Mouse (Mus musculus): ENCODE results near the gene Rab6b. TPM values are rescaled to one million over a fixed set of nuclear protein-coding genes. Genes with fewer than 3 reads are reported as not detected.
A peak's percentile ranks its signal among the peaks of the same experiment; 100 is the strongest.

Rab6b gene
- 2.8 and 3.9 TPM in 2 replicates for polyA plus RNA-seq (2016; fragmentation: Nextera tagmentation; extraction: Ambion mirVana)

DNA sequence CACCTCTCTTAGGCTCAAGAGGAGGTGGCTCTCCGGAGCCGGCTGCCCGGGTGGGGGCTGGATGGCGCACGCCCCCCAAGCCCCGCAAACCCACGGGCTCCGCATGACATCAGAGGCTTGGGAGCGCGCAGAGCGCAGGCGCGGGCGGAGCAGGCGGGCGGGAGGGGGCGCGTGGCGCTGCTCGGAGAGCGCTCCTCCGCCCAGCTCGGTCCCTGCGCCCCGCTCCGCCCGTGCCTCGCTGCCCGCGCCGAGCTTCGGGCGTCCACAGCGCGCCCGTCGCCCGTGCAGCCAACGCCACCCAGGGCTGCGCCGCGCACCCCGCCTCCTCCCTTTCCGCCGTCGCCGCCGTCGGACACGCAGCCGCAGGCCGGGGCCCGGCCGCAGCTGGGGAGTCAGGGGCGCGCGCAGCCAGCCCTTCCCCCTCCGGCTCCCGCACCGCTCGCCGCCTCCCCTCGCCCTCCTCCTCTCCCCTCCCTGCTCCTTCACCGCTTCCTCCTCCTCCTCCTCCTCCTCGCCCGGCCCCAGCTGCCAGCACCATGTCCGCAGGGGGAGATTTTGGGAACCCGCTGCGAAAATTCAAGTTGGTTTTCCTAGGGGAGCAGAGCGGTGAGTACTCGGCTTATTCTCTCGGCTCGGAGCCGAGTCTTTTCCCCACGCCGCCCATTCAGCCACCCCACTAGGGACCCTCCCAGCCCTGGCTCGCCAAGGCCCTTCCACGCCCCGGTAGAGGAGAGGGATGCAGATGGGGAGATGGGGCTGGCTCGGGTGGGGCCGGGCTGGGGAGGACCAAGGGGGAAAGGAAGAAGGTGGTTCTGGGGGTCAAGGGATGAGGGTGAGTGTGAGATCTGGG is at the start of gene Rab6b:
Gene Rab6b (plus strand): TSS at position 167 of the 850 bp plus-strand sequence.
- H3K9ac ChIP-seq (replicated peaks), result peak within 1 kb of the TSS; percentile 71
- H3K4me2 ChIP-seq, result peak within 1 kb of the TSS; percentile 95
- peaks cover 59% of the 10 kb centered on the region for H3K27me3 ChIP-seq
- H3K9me3 ChIP-seq, result no peaks in the 10 kb centered on the region
- peak; percentile 41 for ATAC-seq (ENCODE audit: insufficient number of reproducible peaks, insufficient read depth, low FRiP score, low TSS enrichment, low read depth)
- H3K4me1 ChIP-seq (replicated peaks), result peaks cover 18% of the 10 kb centered on the region
- no peaks in the 10 kb centered on the region for H3K36me3 ChIP-seq
- H3K27ac ChIP-seq, result no peak within 1 kb of the TSS
- under 1% methylated on average over 65 of the region's 81 CpGs for WGBS
- peak within 1 kb of the TSS; percentile 72 for H3K4me3 ChIP-seq (replicated peaks)

DNA sequence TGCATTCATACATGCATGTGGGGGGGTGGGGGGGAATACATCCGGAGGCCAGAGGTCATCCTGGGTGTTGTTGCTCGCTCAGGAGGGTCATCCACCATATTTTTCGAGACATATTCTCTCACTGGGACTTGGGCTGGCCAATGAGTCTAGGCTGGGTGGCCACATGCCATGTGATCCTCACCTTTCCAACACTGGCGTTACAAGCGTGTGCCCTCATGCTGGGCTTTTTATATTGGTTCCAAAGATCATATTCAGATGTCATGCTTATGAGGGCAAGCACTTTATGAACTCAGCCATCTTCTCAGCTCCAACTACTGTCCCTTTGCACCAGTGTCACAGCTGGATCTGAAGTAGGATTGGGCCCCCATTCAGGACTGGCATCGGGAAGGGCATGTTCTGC is 48.0 kb upstream of the Rab6b start:
- Histone ChIP-seq H3K4me2 (no peak overlapping the region), H3K9ac (replicated peaks) (no peak overlapping the region), H3K4me3 (replicated peaks) (no peak overlapping the region), H3K9me3 (no peaks in the 10 kb centered on the region), H3K36me3 (no peaks in the 10 kb centered on the region), H3K27me3 (no peaks in the 10 kb centered on the region), H3K27ac (no peak overlapping the region), H3K4me1 (replicated peaks) (no peaks in the 10 kb centered on the region)
- WGBS, result 92% methylated on average over 6 of the region's 6 CpGs
- no peak for ATAC-seq (ENCODE audit: insufficient number of reproducible peaks, insufficient read depth, low FRiP score, low TSS enrichment, low read depth)

- Histone ChIP-seq H3K36me3 (no peaks in the 10 kb centered on the region), H3K27ac (no peak overlapping the region), H3K4me2 (no peak overlapping the region), H3K4me3 (replicated peaks) (no peak overlapping the region), H3K27me3 (no peaks in the 10 kb centered on the region), H3K9me3 (no peaks in the 10 kb centered on the region), H3K4me1 (replicated peaks) (no peaks in the 10 kb centered on the region), H3K9ac (replicated peaks) (no peak overlapping the region)
- no peak for ATAC-seq (ENCODE audit: insufficient number of reproducible peaks, insufficient read depth, low FRiP score, low TSS enrichment, low read depth)
- WGBS, result 69% methylated on average over 8 of the region's 8 CpGs
Measured at GRCm38 (mm10) chr9:103066845-103067244, 44.7 kb upstream of the Rab6b start.

DNA sequence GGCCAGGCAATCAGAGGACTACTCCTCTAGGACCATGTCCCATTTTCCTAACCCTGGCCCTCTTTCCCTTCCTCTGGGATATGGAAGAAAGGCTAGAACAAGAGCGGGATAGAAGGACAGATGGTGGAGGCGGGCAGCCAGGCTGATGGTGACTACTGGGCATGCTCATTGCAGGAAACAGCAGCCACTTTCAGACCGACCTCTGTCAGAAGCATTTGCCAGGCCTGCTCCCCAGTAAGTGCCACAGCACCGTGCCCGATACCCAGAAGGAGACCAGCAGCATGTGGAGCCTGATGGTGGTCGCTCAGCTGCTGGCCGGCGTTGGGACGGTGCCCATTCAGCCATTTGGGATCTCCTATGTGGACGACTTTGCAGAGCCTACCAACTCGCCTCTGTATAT is 43.9 kb upstream of the Rab6b start:
- H3K27me3 ChIP-seq, result no peaks in the 10 kb centered on the region
- no peak for ATAC-seq (ENCODE audit: insufficient number of reproducible peaks, insufficient read depth, low FRiP score, low TSS enrichment, low read depth)
- 89% methylated on average over 11 of the region's 11 CpGs for WGBS
- H3K4me1 ChIP-seq (replicated peaks), result no peaks in the 10 kb centered on the region
- no peak overlapping the region for H3K4me2 ChIP-seq
- H3K4me3 ChIP-seq (replicated peaks), result no peak overlapping the region
- H3K27ac ChIP-seq, result no peak overlapping the region
- no peak overlapping the region for H3K9ac ChIP-seq (replicated peaks)
- H3K36me3 ChIP-seq, result no peaks in the 10 kb centered on the region
- no peaks in the 10 kb centered on the region for H3K9me3 ChIP-seq

- H3K36me3 ChIP-seq, result no peaks in the 10 kb centered on the region
- H3K4me1 ChIP-seq (replicated peaks), result no peaks in the 10 kb centered on the region
- no peak overlapping the region for H3K9ac ChIP-seq (replicated peaks)
- H3K9me3 ChIP-seq, result no peaks in the 10 kb centered on the region
- no peak for ATAC-seq (ENCODE audit: insufficient number of reproducible peaks, insufficient read depth, low FRiP score, low TSS enrichment, low read depth)
- H3K27me3 ChIP-seq, result no peaks in the 10 kb centered on the region
- H3K4me2 ChIP-seq, result no peak overlapping the region
- WGBS, result 89% methylated on average over 8 of the region's 8 CpGs
- no peak overlapping the region for H3K4me3 ChIP-seq (replicated peaks)
- H3K27ac ChIP-seq, result no peak overlapping the region
Measured at GRCm38 (mm10) chr9:103068769-103069168, 42.8 kb upstream of the Rab6b start.

GRCm38 (mm10) chr9:103071541-103072203 is 39.9 kb upstream of the Rab6b start:
- Histone ChIP-seq H3K4me2 (no peak overlapping the region), H3K27ac (no peak overlapping the region), H3K27me3 (no peaks in the 10 kb centered on the region), H3K4me3 (replicated peaks) (no peak overlapping the region), H3K36me3 (no peaks in the 10 kb centered on the region), H3K4me1 (replicated peaks) (no peaks in the 10 kb centered on the region), H3K9me3 (no peaks in the 10 kb centered on the region), H3K9ac (replicated peaks) (no peak overlapping the region)
- no peak for ATAC-seq (ENCODE audit: insufficient number of reproducible peaks, insufficient read depth, low FRiP score, low TSS enrichment, low read depth)
- WGBS, result 61% methylated on average over 7 of the region's 7 CpGs

DNA sequence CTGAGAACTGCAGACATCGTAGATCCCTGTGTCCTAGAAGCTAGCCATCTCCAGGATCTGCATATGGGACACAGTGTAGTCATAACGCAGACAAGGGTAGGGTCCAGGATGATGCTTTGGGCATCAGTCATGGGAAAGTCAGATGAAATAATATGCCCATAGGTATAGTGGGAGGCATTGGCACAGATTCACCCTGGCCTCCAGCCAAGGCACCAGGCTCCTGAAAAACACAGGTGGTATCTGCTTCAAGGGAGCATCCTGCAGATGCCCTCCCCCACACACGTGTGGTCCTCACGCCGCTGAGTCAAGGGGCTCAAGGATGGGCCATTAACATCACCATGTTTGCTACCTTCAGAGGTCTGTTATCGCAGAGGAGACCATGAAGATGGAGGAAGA is 39.4 kb upstream of the Rab6b start:
- 89% methylated on average over 6 of the region's 6 CpGs for WGBS
- no peaks in the 10 kb centered on the region for H3K9me3 ChIP-seq
- H3K36me3 ChIP-seq, result no peaks in the 10 kb centered on the region
- H3K27ac ChIP-seq, result no peak overlapping the region
- H3K4me1 ChIP-seq (replicated peaks), result no peaks in the 10 kb centered on the region
- no peak overlapping the region for H3K4me2 ChIP-seq
- no peak overlapping the region for H3K4me3 ChIP-seq (replicated peaks)
- no peak for ATAC-seq (ENCODE audit: insufficient number of reproducible peaks, insufficient read depth, low FRiP score, low TSS enrichment, low read depth)
- no peaks in the 10 kb centered on the region for H3K27me3 ChIP-seq
- H3K9ac ChIP-seq (replicated peaks), result no peak overlapping the region

GRCm38 (mm10) chr9:103072926-103073515 is 38.6 kb upstream of the Rab6b start:
- no peak for ATAC-seq (ENCODE audit: insufficient number of reproducible peaks, insufficient read depth, low FRiP score, low TSS enrichment, low read depth)
- no peak overlapping the region for H3K4me3 ChIP-seq (replicated peaks)
- H3K36me3 ChIP-seq, result no peaks in the 10 kb centered on the region
- H3K9ac ChIP-seq (replicated peaks), result no peak overlapping the region
- 87% methylated on average over 11 of the region's 11 CpGs for WGBS
- H3K9me3 ChIP-seq, result no peaks in the 10 kb centered on the region
- H3K27me3 ChIP-seq, result no peaks in the 10 kb centered on the region
- no peak overlapping the region for H3K27ac ChIP-seq
- H3K4me2 ChIP-seq, result no peak overlapping the region
- no peaks in the 10 kb centered on the region for H3K4me1 ChIP-seq (replicated peaks)

DNA sequence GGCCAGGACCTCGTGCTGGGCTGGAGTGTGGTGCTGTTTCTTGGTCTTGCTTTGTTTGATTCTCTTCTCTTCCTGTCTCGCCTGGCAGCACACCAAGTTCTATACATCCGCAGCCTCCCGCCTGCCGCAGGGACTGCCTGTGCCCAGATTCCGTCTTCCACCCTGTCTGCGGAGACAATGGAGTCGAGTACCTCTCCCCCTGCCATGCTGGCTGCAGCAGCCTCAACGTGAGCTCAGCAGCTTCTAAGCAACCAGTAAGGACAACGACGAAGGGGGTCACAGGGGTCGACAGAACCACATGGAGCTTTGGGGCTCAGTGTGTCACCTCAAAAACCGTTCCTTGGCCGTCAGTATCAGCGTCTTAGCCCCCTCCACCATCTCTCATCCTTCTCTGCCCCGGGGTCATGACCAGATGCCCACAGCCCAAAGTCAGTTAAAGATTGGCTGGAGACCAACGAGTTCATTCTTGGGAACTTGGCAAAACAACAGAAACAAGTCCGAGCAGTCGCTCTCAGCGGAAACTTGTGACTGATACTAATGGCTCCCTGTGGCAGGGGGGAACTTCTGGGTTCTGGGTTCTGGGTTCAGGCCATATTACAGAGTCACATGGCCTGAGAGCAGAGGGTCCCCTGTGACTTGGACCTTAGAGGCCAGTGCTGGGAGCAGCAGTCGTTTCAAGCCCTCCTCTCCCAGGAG is 34.6 kb upstream of the Rab6b start:
- H3K36me3 ChIP-seq, result no peaks in the 10 kb centered on the region
- H3K9me3 ChIP-seq, result no peaks in the 10 kb centered on the region
- 85% methylated on average over 21 of the region's 21 CpGs for WGBS
- no peak for ATAC-seq (ENCODE audit: insufficient number of reproducible peaks, insufficient read depth, low FRiP score, low TSS enrichment, low read depth)
- H3K27me3 ChIP-seq, result no peaks in the 10 kb centered on the region
- no peak overlapping the region for H3K9ac ChIP-seq (replicated peaks)
- H3K4me2 ChIP-seq, result no peak overlapping the region
- H3K27ac ChIP-seq, result no peak overlapping the region
- no peaks in the 10 kb centered on the region for H3K4me1 ChIP-seq (replicated peaks)
- no peak overlapping the region for H3K4me3 ChIP-seq (replicated peaks)

DNA sequence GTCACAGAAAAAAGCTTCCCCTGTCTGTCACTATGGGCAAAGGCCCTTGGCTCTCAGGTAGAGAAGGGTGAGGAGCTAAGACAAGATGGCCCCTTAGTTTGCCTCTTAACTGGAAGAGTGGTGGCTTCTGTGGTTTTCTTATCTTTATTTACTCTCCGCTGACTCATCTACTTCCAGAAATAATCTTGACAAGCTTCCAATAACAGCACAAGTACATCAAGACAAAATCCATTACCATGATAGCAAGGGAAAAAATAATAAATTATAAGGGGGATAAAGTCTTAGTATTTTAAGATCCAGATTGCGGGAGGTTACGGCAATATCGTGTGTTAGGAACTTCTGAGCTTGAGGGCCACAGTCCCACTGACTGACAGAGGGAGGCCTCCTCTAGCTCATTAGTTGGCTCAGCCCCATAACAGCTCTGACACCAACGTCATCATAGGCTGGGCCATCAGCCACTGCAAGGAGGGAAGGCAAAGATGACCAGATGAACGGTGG is 33.3 kb upstream of the Rab6b start:
- WGBS, result 98% methylated on average over 6 of the region's 6 CpGs
- Histone ChIP-seq H3K4me2 (no peak overlapping the region), H3K4me1 (replicated peaks) (no peaks in the 10 kb centered on the region), H3K36me3 (no peaks in the 10 kb centered on the region), H3K27ac (no peak overlapping the region), H3K27me3 (no peaks in the 10 kb centered on the region), H3K9me3 (no peaks in the 10 kb centered on the region), H3K4me3 (replicated peaks) (no peak overlapping the region), H3K9ac (replicated peaks) (no peak overlapping the region)
- ATAC-seq (ENCODE audit: insufficient number of reproducible peaks, insufficient read depth, low FRiP score, low TSS enrichment, low read depth), result no peak

DNA sequence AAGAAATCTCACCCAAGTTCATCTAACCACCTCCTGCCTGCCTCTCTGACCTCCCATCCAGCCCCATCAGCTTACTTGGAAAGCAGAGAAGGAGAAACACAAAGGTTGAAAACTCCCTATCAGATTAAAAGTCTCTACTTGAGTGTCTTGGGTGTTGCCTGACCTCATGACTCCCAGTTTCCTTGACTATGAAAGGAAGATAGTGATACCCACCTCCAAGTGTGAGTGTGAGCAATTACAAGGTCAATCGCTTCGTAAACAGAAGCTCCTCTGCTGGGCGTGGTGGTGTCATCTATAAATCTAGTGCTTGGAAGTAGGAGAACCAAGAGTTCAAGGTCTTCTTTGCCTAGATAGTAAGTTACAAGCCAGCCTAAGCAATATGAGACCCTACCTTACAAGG is 31.4 kb upstream of the Rab6b start:
- Histone ChIP-seq H3K27me3 (no peaks in the 10 kb centered on the region; the same call in 1 of the 2 replicates), H3K9ac (replicated peaks) (no peak overlapping the region), H3K36me3 (no peaks in the 10 kb centered on the region), H3K9me3 (no peaks in the 10 kb centered on the region), H3K4me3 (replicated peaks) (no peak overlapping the region), H3K4me1 (replicated peaks) (no peaks in the 10 kb centered on the region), H3K27ac (no peak overlapping the region), H3K4me2 (no peak overlapping the region)
- no peak for ATAC-seq (ENCODE audit: insufficient number of reproducible peaks, insufficient read depth, low FRiP score, low TSS enrichment, low read depth)
- 88% methylated on average over 3 of the region's 3 CpGs for WGBS
